Mouse (Mus musculus) forebrain, postnatal 0 days (tissue): ENCODE data around the gene Srsf6. TPM values are rescaled to one million over a fixed set of nuclear protein-coding genes. Genes with fewer than 3 reads are reported as not detected.

Experiments
- ATAC-seq: fragments of 200-750 bp; cut with Nextera tagmentation; 2 replicates; pipeline ENCODE4 v1.8.0; 2017; ENCODE audit warnings: mild to moderate bottlenecking, moderate library complexity
- DNase-seq: peaks from one replicate; pipeline ENCODE4 v3.0.0-alpha.2; 2015
- H3K27ac ChIP-seq: fragments of 300-500 bp; sonication (generic); 2 replicates; pipeline ENCODE4 v1.5.1; 2014; ENCODE audit warnings: low read depth, mild to moderate bottlenecking, antibody characterized with exemption, low read length, moderate library complexity, mixed read lengths
- H3K27me3 ChIP-seq: fragments of 300-500 bp; sonication (generic); 2 replicates; pipeline ENCODE4 v1.6.1; 2014; ENCODE audit warnings: mild to moderate bottlenecking, low read length, mixed read lengths; ENCODE audit not compliant: insufficient read depth
- H3K36me3 ChIP-seq: fragments of 300-500 bp; sonication (generic); 2 replicates; pipeline ENCODE4 v1.6.1; 2014; ENCODE audit warnings: mild to moderate bottlenecking, moderate library complexity; ENCODE audit not compliant: insufficient read depth
- H3K4me1 ChIP-seq: fragments of 300-500 bp; sonication (generic); 2 replicates; pipeline ENCODE4 v1.6.1; 2014; ENCODE audit warnings: antibody characterized with exemption; ENCODE audit not compliant: insufficient read depth
- H3K4me2 ChIP-seq: fragments of 300-500 bp; sonication (generic); 2 replicates; pipeline ENCODE4 v1.6.1; 2014; ENCODE audit warnings: low read depth, mild to moderate bottlenecking, moderate library complexity
- H3K4me3 ChIP-seq: fragments of 300-500 bp; sonication (generic); 2 replicates; pipeline ENCODE4 v1.5.1; 2014; ENCODE audit warnings: low read depth, low read length, mixed read lengths
- H3K9ac ChIP-seq: fragments of 300-500 bp; sonication (generic); 2 replicates; pipeline ENCODE4 v1.6.1; 2014; ENCODE audit warnings: mild to moderate bottlenecking
- H3K9me3 ChIP-seq: fragments of 300-500 bp; sonication (generic); 2 replicates; pipeline ENCODE4 v1.6.1; 2016; ENCODE audit warnings: low read length
- CTCF ChIP-seq: sonication (generic); IDR thresholded peaks from 2 replicates; pipeline ENCODE4 v1.5.1; 2016; ENCODE audit warnings: antibody characterized with exemption, control low read depth, low read depth
- WGBS: fragments of 180-500 bp; shearing (Covaris S2); extraction: QIAGEN DNeasy Blood & Tissue Kit; methylation state at CpG from one replicate; pipeline ENCODE4 v1.1.7; 2014; 5-methylcytosine and 5-hydroxymethylcytosine counted together
- polyA plus RNA-seq: library from polyadenylated mRNA; unstranded; fragments of >200 nt; fragmentation: Nextera tagmentation; extraction: Ambion mirVana; gene quantifications from 2 replicates; pipeline ENCODE4 v1.2.1, GENCODE M21; 2015
- total RNA-seq: library from RNA; depleted of rRNA; stranded (reverse); fragments of >200 nt; gene quantifications from 2 replicates; pipeline ENCODE4 v1.2.3, GENCODE M21; 2014

The Srsf6 gene
- total and polyA plus RNA-seq, 2 experiments from 2014 or later, result 133 to 146 TPM

DNA sequence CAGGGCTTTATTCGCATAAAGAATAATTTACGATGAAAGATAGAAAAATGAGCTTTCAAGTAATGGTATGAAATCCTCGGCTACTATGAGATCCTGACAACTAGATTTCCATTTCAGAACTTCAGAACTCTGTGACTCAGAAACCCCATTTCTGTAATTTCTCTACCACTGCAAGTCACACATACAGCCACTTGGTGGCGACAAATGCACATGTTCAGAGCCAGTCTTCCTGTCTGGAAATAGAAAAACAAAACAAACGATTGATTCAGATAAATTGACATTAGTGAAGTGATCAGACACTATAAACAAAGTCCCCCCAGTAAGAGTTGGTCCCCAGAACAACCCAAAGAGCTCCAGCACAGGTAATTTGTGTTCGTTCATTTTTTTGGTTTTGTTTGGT is 9.1 kb upstream of the Srsf6 start:
- ATAC-seq, result 0 out of 2 replicates have a peak, but pooled peaks have one; percentile 34
- no peak overlapping the region for H3K27ac ChIP-seq
- H3K9ac ChIP-seq, result no peak overlapping the region
- no peak overlapping the region for H3K4me2 ChIP-seq
- no peak overlapping the region for H3K4me3 ChIP-seq
- no peaks in the 10 kb centered on the region for H3K9me3 ChIP-seq
- no peaks in the 10 kb centered on the region; the same call in 1 of the 2 replicates for H3K27me3 ChIP-seq
- TF ChIP-seq CTCF, result peak; percentile 90
- DNase-seq, result peak; percentile 83
- 13% methylated on average over 6 of the region's 6 CpGs for WGBS
- H3K36me3 ChIP-seq, result no peaks in the 10 kb centered on the region
- H3K4me1 ChIP-seq, result no peaks in the 10 kb centered on the region

DNA sequence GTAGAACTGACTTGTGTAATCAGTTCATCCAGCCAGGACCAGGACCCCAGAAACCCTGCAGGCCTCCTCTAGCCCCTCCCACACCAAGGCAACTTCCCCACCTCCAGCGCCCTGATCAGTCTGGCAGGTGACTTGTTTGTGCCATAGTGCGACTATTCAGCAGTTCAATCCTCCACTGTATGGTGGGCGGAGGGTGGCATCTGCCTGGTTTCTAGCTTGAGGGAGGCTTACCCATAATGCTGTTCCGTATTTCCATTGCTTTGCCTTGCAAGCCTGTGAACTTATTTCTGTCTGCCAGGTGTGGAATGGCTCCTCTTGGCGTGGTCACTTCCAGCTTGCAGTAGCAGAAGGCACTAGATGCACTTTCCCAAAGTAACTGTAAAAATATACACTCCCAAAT is 8.5 kb upstream of the Srsf6 start:
- 77% methylated on average over 5 of the region's 5 CpGs for WGBS
- Histone ChIP-seq H3K4me2 (no peak overlapping the region), H3K4me3 (no peak overlapping the region), H3K4me1 (no peaks in the 10 kb centered on the region), H3K27ac (no peak overlapping the region), H3K9me3 (no peaks in the 10 kb centered on the region), H3K27me3 (no peaks in the 10 kb centered on the region; the same call in 1 of the 2 replicates), H3K9ac (no peak overlapping the region), H3K36me3 (no peaks in the 10 kb centered on the region)
- DNase-seq (no peak), ATAC-seq (no peak)
- TF ChIP-seq CTCF, result no peak

- Histone ChIP-seq H3K9ac (no peak overlapping the region), H3K36me3 (no peaks in the 10 kb centered on the region), H3K9me3 (no peaks in the 10 kb centered on the region), H3K4me1 (no peaks in the 10 kb centered on the region), H3K4me3 (no peak overlapping the region), H3K27ac (no peak overlapping the region), H3K27me3 (no peaks in the 10 kb centered on the region; the same call in 1 of the 2 replicates), H3K4me2 (no peak overlapping the region)
- ATAC-seq (no peak), DNase-seq (no peak)
- 69% methylated on average over 5 of the region's 5 CpGs for WGBS
- no peak for TF ChIP-seq CTCF
Observed at GRCm38 (mm10) chr2:162924126-162924525, 7.2 kb upstream of the Srsf6 start.

GRCm38 (mm10) chr2:162927918-162928585 is 3.3 kb upstream of the Srsf6 start:
- Histone ChIP-seq H3K9me3 (no peaks in the 10 kb centered on the region), H3K4me2 (no peak overlapping the region), H3K4me3 (no peak overlapping the region), H3K27me3 (no peaks in the 10 kb centered on the region), H3K4me1 (peaks cover 8% of the 10 kb centered on the region; the same call in 1 of the 2 replicates), H3K27ac (no peak overlapping the region), H3K9ac (no peak overlapping the region), H3K36me3 (0 out of 2 replicates have a peak, but pooled peaks cover under 1% of the 10 kb centered on the region)
- 68% methylated on average over 3 of the region's 3 CpGs for WGBS
- TF ChIP-seq CTCF, result no peak
- no peak for DNase-seq
- ATAC-seq, result no peak

GRCm38 (mm10) chr2:162929704-162930103 is 1.6 kb upstream of the Srsf6 start:
- no peak for TF ChIP-seq CTCF
- 83% methylated on average over 3 of the region's 3 CpGs for WGBS
- no peak for DNase-seq
- Histone ChIP-seq H3K4me3 (no peak overlapping the region), H3K27ac (no peak overlapping the region), H3K4me2 (no peak overlapping the region), H3K9me3 (no peaks in the 10 kb centered on the region), H3K27me3 (no peaks in the 10 kb centered on the region), H3K4me1 (peaks cover 8% of the 10 kb centered on the region; the same call in 1 of the 2 replicates), H3K36me3 (peaks cover 15% of the 10 kb centered on the region), H3K9ac (no peak overlapping the region)
- ATAC-seq, result no peak

- H3K4me2 ChIP-seq, result peak overlapping the region; percentile 82
- peaks cover 8% of the 10 kb centered on the region; the same call in 1 of the 2 replicates for H3K4me1 ChIP-seq
- H3K9ac ChIP-seq, result peak overlapping the region; percentile 100
- H3K27me3 ChIP-seq, result no peaks in the 10 kb centered on the region
- peak overlapping the region; percentile 100 for H3K4me3 ChIP-seq
- no peaks in the 10 kb centered on the region for H3K9me3 ChIP-seq
- no peak for TF ChIP-seq CTCF
- DNase-seq (no peak), ATAC-seq (peak; percentile 28; the same call in 1 of the 2 replicates)
- WGBS, result under 1% methylated on average over 18 of the region's 18 CpGs
- peaks cover 19% of the 10 kb centered on the region for H3K36me3 ChIP-seq
- H3K27ac ChIP-seq, result peak overlapping the region; percentile 99
Observed at GRCm38 (mm10) chr2:162930516-162931122, 709 bp upstream of the Srsf6 start.
